Mouse (Mus musculus) hindbrain, embryonic 11.5 days (tissue): ENCODE data around the gene Mrm3. TPM values are rescaled to one million over a fixed set of nuclear protein-coding genes. Genes with fewer than 3 reads are reported as not detected.

Experiments
- polyA plus RNA-seq: library from polyadenylated mRNA; unstranded; fragments of >200 nt; fragmentation: Nextera tagmentation; extraction: Ambion mirVana; gene quantifications from 2 replicates; pipeline ENCODE4 v1.2.1, GENCODE M21; 2014

Gene Mrm3
- polyA plus RNA-seq, 1 experiment from 2014 or later: 21.9 TPM

Other genes starting within 250 kb of the Mrm3 start
- 3.1 and 3.6 TPM in 2 replicates for gene 1700016K19Rik, start 243.8 kb upstream of the Mrm3 start, polyA plus RNA-seq
- gene Rflnb, start 215.9 kb upstream of the Mrm3 start, polyA plus RNA-seq: 12.9 and 14.6 TPM in 2 replicates
- gene Vps53, start 64.1 kb upstream of the Mrm3 start, polyA plus RNA-seq: 49.8 and 51.8 TPM in 2 replicates
- gene Fam57a, start 64.0 kb upstream of the Mrm3 start, polyA plus RNA-seq: 31.9 and 33.2 TPM in 2 replicates
- gene Dbil5, start 26.1 kb upstream of the Mrm3 start, polyA plus RNA-seq: 0.66 TPM in 1 of 2 replicates, not detected in the other
- 31.4 and 36.8 TPM in 2 replicates for gene Gemin4, start 26.1 kb upstream of the Mrm3 start, polyA plus RNA-seq
- 132 and 140 TPM in 2 replicates for gene Glod4, start within 50 bp of the Mrm3 start, polyA plus RNA-seq
- 40.0 and 45.2 TPM in 2 replicates for gene Nxn, start 155.4 kb downstream of the Mrm3 start, polyA plus RNA-seq
- 113 and 116 TPM in 2 replicates for gene Timm22, start 163.2 kb downstream of the Mrm3 start, polyA plus RNA-seq